Mouse (Mus musculus): ENCODE measurements around the gene Hoxa3. TPM values are rescaled to one million over a fixed set of nuclear protein-coding genes. Genes with fewer than 3 reads are reported as not detected.

The Hoxa3 gene
- polyA plus RNA-seq, 1 experiment from 2014 or later: not detected

- Histone ChIP-seq H3K36me3 (ENCODE audit: control insufficient read depth, insufficient read depth) (no peaks in the 10 kb centered on the region), H3K4me1 (replicated peaks; ENCODE audit: control insufficient read depth, insufficient read depth, low read length) (peaks cover 10% of the 10 kb centered on the region), H3K9ac (replicated peaks; ENCODE audit: low read depth, low read length) (no peak within 1 kb of the TSS), H3K27me3 (replicated peaks; ENCODE audit: control insufficient read depth, insufficient read depth, low read length) (peaks cover 93% of the 10 kb centered on the region), H3K4me3 (replicated peaks; ENCODE audit: low read length) (no peak within 1 kb of the TSS), H3K27ac (ENCODE audit: low read length) (no peak within 1 kb of the TSS), H3K4me2 (ENCODE audit: low read length) (no peak within 1 kb of the TSS), H3K9me3 (ENCODE audit: control insufficient read depth, low read length) (no peaks in the 10 kb centered on the region)
- 1% methylated on average over 47 of the region's 47 CpGs for WGBS
- no peak for ATAC-seq
Measured at GRCm38 (mm10) chr6:52208072-52208867, 4.9 kb downstream of the Hoxa3 start, which contains the start of gene Hoxa6. Gene Hoxa6 (minus strand): TSS chr6:52208722.

- no peaks in the 10 kb centered on the region for H3K9me3 ChIP-seq (ENCODE audit: control insufficient read depth, low read length)
- no peak overlapping the region for H3K4me2 ChIP-seq (ENCODE audit: low read length)
- H3K9ac ChIP-seq (replicated peaks; ENCODE audit: low read depth, low read length): no peak overlapping the region
- H3K27ac ChIP-seq (ENCODE audit: low read length): no peak overlapping the region
- no peaks in the 10 kb centered on the region for H3K36me3 ChIP-seq (ENCODE audit: control insufficient read depth, insufficient read depth)
- ATAC-seq: no peak
- peaks cover 10% of the 10 kb centered on the region for H3K4me1 ChIP-seq (replicated peaks; ENCODE audit: control insufficient read depth, insufficient read depth, low read length)
- peaks cover 93% of the 10 kb centered on the region for H3K27me3 ChIP-seq (replicated peaks; ENCODE audit: control insufficient read depth, insufficient read depth, low read length)
- no peak overlapping the region for H3K4me3 ChIP-seq (replicated peaks; ENCODE audit: low read length)
Measured at GRCm38 (mm10) chr6:52207684-52207976, 5.5 kb downstream of the Hoxa3 start.

- no peak overlapping the region for H3K27ac ChIP-seq (ENCODE audit: low read length)
- WGBS: 4% methylated on average over 4 of the region's 4 CpGs
- no peaks in the 10 kb centered on the region for H3K9me3 ChIP-seq (ENCODE audit: control insufficient read depth, low read length)
- H3K4me3 ChIP-seq (replicated peaks; ENCODE audit: low read length): no peak overlapping the region
- no peak overlapping the region for H3K4me2 ChIP-seq (ENCODE audit: low read length)
- H3K27me3 ChIP-seq (replicated peaks; ENCODE audit: control insufficient read depth, insufficient read depth, low read length): peaks cover 93% of the 10 kb centered on the region
- H3K9ac ChIP-seq (replicated peaks; ENCODE audit: low read depth, low read length): no peak overlapping the region
- H3K4me1 ChIP-seq (replicated peaks; ENCODE audit: control insufficient read depth, insufficient read depth, low read length): peaks cover 10% of the 10 kb centered on the region
- no peak for ATAC-seq
- H3K36me3 ChIP-seq (ENCODE audit: control insufficient read depth, insufficient read depth): no peaks in the 10 kb centered on the region
Measured at GRCm38 (mm10) chr6:52206882-52207683, 6.1 kb downstream of the Hoxa3 start.

- H3K4me3 ChIP-seq (replicated peaks; ENCODE audit: low read length): no peak overlapping the region
- WGBS: under 1% methylated on average over 55 of the region's 55 CpGs
- H3K9ac ChIP-seq (replicated peaks; ENCODE audit: low read depth, low read length): no peak overlapping the region
- peaks cover 8% of the 10 kb centered on the region for H3K4me1 ChIP-seq (replicated peaks; ENCODE audit: control insufficient read depth, insufficient read depth, low read length)
- no peak overlapping the region for H3K27ac ChIP-seq (ENCODE audit: low read length)
- H3K4me2 ChIP-seq (ENCODE audit: low read length): no peak overlapping the region
- H3K27me3 ChIP-seq (replicated peaks; ENCODE audit: control insufficient read depth, insufficient read depth, low read length): peaks cover 93% of the 10 kb centered on the region
- H3K9me3 ChIP-seq (ENCODE audit: control insufficient read depth, low read length): no peaks in the 10 kb centered on the region
- no peaks in the 10 kb centered on the region for H3K36me3 ChIP-seq (ENCODE audit: control insufficient read depth, insufficient read depth)
- ATAC-seq: no peak
Measured at GRCm38 (mm10) chr6:52205638-52206621, 7.2 kb downstream of the Hoxa3 start.

GRCm38 (mm10) chr6:52205221-52205620, 7.9 kb downstream of the Hoxa3 start:
- Histone ChIP-seq H3K9me3 (ENCODE audit: control insufficient read depth, low read length) (no peaks in the 10 kb centered on the region), H3K27ac (ENCODE audit: low read length) (no peak overlapping the region), H3K4me3 (replicated peaks; ENCODE audit: low read length) (no peak overlapping the region), H3K9ac (replicated peaks; ENCODE audit: low read depth, low read length) (no peak overlapping the region), H3K36me3 (ENCODE audit: control insufficient read depth, insufficient read depth) (no peaks in the 10 kb centered on the region), H3K4me1 (replicated peaks; ENCODE audit: control insufficient read depth, insufficient read depth, low read length) (peaks cover 8% of the 10 kb centered on the region), H3K27me3 (replicated peaks; ENCODE audit: control insufficient read depth, insufficient read depth, low read length) (peaks cover 94% of the 10 kb centered on the region), H3K4me2 (ENCODE audit: low read length) (no peak overlapping the region)
- 5% methylated on average over 14 of the region's 14 CpGs for WGBS
- no peak for ATAC-seq

GRCm38 (mm10) chr6:52204050-52204752, 8.9 kb downstream of the Hoxa3 start, which contains the start of gene Hoxa5:
Gene Hoxa5 (minus strand): TSS chr6:52204587.
- WGBS: under 1% methylated on average over 64 of the region's 65 CpGs
- Histone ChIP-seq H3K27me3 (replicated peaks; ENCODE audit: control insufficient read depth, insufficient read depth, low read length) (peaks cover 94% of the 10 kb centered on the region), H3K27ac (ENCODE audit: low read length) (no peak within 1 kb of the TSS), H3K36me3 (ENCODE audit: control insufficient read depth, insufficient read depth) (no peaks in the 10 kb centered on the region), H3K9ac (replicated peaks; ENCODE audit: low read depth, low read length) (no peak within 1 kb of the TSS), H3K4me3 (replicated peaks; ENCODE audit: low read length) (0 out of 2 replicates have a peak within 1 kb of the TSS, but pooled peaks have one; percentile 5), H3K4me1 (replicated peaks; ENCODE audit: control insufficient read depth, insufficient read depth, low read length) (peaks cover 8% of the 10 kb centered on the region), H3K9me3 (ENCODE audit: control insufficient read depth, low read length) (no peaks in the 10 kb centered on the region), H3K4me2 (ENCODE audit: low read length) (no peak within 1 kb of the TSS)
- no peak for ATAC-seq

GRCm38 (mm10) chr6:52203371-52204049, 9.6 kb downstream of the Hoxa3 start:
- H3K9ac ChIP-seq (replicated peaks; ENCODE audit: low read depth, low read length): no peak overlapping the region
- H3K4me3 ChIP-seq (replicated peaks; ENCODE audit: low read length): 0 out of 2 replicates have a peak overlapping the region, but pooled peaks have one; percentile 5
- WGBS: 1% methylated on average over 45 of the region's 46 CpGs
- no peak overlapping the region for H3K27ac ChIP-seq (ENCODE audit: low read length)
- H3K27me3 ChIP-seq (replicated peaks; ENCODE audit: control insufficient read depth, insufficient read depth, low read length): peaks cover 94% of the 10 kb centered on the region
- no peak; the same call in 1 of the 2 replicates for ATAC-seq
- H3K36me3 ChIP-seq (ENCODE audit: control insufficient read depth, insufficient read depth): no peaks in the 10 kb centered on the region
- H3K9me3 ChIP-seq (ENCODE audit: control insufficient read depth, low read length): no peaks in the 10 kb centered on the region
- peaks cover 8% of the 10 kb centered on the region for H3K4me1 ChIP-seq (replicated peaks; ENCODE audit: control insufficient read depth, insufficient read depth, low read length)
- H3K4me2 ChIP-seq (ENCODE audit: low read length): no peak overlapping the region

GRCm38 (mm10) chr6:52203121-52203370, 10.1 kb downstream of the Hoxa3 start:
- Histone ChIP-seq H3K36me3 (ENCODE audit: control insufficient read depth, insufficient read depth) (no peaks in the 10 kb centered on the region), H3K9ac (replicated peaks; ENCODE audit: low read depth, low read length) (no peak overlapping the region), H3K27ac (ENCODE audit: low read length) (no peak overlapping the region), H3K4me3 (replicated peaks; ENCODE audit: low read length) (no peak overlapping the region), H3K27me3 (replicated peaks; ENCODE audit: control insufficient read depth, insufficient read depth, low read length) (peaks cover 94% of the 10 kb centered on the region), H3K4me1 (replicated peaks; ENCODE audit: control insufficient read depth, insufficient read depth, low read length) (peaks cover 8% of the 10 kb centered on the region), H3K9me3 (ENCODE audit: control insufficient read depth, low read length) (no peaks in the 10 kb centered on the region), H3K4me2 (ENCODE audit: low read length) (no peak overlapping the region)
- no peak for ATAC-seq
- under 1% methylated on average over 10 of the region's 10 CpGs for WGBS
